Mouse (Mus musculus) CD4-positive, CD25-positive, alpha-beta regulatory T cell, adult 4 months (primary cell): ENCODE results near the gene Ugt2a2. TPM values are rescaled to one million over a fixed set of nuclear protein-coding genes. Genes with fewer than 3 reads are reported as not detected.
"Not testable (repeated sequence)": the region's sequence is repeated elsewhere in the genome, so short reads cannot be mapped to it uniquely, and the experiment has no call there.

Experiments
- ATAC-seq: one replicate; pipeline ENCODE4 v1.8.0; 2017
- polyA plus RNA-seq, 2 experiments: library from polyadenylated mRNA; unstranded; fragments of 100-300 nt; shearing (Covaris generic); gene quantifications; one replicate each; pipeline ENCODE4 v1.2.1; 2017

Ugt2a2 gene
- polyA plus RNA-seq = not detected

DNA sequence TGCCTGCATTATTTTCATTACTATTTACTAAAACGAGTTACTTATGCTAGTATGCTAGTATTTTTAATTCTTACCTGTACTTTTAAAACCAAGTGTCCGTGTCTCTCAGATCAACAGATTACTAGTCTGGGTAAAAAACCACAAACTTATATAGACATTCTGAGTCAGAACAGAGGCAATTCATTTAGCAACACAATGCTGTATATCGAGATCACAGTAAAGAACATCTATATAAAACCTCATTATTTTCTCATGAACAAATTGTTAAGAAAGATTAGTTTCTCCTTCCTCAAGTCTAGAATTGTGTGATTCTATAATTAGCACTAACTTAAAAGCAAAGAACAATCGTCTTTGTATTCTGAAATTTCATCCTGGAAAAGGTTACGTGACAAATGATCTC, at the start of gene Ugt2a2:
Gene Ugt2a2 (minus strand): TSS at position 101 of the 400 bp plus-strand sequence.
- ATAC-seq = no peak

DNA sequence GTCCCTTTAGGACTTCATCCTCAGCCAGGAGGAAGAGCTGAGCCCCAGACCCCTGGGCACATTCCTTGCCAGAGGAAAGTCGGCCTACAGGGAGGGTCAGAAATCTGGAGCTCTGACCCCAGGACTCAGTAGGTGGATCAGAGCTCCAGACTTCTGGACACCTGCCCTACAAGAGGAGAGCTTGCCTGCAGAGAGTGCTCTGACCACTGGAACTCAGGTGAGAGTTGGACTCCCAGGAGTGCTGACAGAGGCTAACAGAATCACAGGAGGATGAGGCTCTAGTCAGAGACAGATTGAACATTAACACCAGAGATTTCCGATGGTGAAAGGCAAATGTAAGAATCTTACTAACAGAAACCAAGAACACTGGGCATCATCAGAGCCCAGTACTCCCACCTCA, 41.5 kb upstream of the Ugt2a2 start:
- ATAC-seq = not testable (repeated sequence)

DNA sequence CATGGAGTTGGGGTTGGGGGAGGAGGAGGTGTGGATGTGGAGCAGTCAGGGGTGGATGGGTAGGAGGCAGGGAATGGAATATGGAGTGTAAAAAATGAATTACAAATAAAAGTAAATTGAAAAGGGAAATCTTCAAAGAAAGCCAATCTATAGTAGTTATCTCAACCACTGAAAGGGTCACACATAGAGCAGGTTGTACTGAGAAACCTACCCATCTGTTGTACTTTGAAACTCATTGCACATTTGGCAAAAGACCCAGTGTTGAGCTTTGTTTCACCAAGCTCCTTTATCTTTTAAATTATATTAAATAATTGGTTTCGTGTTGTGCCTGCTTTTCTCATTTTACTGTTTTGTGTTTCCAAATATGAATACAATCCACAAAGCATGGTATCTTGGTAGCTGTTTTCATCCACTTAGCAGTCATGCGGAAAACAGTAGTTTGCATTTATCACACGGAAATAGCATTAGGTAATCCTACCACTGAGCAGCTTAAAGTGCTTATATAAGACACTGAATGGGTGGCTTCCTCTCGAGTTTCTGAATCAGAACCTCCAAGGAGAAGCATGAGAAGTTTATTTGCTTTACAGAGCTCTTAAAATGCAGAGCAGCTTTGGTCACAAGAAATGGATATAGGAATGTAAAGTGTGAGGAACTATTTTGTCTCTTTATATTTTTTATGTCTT, 23.9 kb upstream of the Ugt2a2 start:
- no peak for ATAC-seq

DNA sequence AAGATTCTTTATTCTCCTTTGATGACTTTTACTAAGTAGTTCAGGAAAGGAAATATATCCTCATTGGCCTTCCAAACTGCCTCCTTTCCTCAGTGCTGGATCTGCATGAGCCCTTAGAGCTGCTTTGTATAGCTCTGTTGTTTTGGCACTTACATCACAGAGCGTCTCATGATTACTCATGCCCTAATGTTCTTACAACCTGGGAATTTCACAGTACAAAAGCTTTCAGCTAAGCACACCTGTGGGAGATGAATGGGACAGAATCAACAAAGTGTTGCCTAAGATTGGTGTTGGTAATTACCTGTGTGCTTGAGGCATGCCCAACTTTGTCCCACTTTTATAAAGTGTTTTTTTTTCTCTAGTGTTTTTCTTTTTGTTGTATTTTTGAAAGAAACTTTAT, 20.6 kb upstream of the Ugt2a2 start:
- ATAC-seq = no peak

DNA sequence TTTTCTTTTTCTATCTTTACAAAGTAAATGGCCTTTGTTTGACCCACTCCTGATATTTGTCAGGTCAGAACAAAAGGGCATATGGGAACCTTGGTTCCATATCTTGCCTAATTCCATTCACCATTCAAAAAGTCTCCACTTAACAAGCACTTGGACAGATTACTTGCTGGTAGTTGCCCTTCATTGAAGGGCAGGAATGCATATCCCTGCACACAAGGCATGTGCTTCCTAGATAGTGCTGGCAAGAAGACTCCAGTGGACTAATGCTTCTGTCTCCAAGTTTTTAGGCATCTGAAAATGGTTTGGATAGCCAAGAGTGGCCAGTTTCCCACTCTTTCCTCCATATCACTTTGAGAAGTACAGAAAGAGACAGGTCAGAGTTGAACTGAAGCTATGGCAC, 17.3 kb upstream of the Ugt2a2 start:
- ATAC-seq = no peak

DNA sequence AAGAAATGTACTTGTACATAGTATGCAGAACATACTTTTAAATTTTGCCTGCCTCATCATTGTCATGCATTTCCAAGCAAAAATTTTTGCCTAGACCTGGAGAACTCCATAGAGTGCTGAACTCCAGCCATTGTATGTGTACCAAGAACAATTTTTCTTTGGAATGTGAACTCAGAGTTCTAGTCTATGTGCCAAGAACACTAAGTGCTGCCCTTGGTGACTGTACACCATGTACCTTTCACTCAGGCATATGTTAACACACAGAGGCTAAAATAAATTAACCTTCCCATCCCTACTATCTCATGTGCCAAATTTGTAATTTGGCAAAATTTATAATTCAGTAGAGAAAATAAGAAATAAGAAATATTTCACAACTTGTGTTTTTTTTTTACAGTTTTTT, 16.9 kb upstream of the Ugt2a2 start:
- no peak for ATAC-seq

DNA sequence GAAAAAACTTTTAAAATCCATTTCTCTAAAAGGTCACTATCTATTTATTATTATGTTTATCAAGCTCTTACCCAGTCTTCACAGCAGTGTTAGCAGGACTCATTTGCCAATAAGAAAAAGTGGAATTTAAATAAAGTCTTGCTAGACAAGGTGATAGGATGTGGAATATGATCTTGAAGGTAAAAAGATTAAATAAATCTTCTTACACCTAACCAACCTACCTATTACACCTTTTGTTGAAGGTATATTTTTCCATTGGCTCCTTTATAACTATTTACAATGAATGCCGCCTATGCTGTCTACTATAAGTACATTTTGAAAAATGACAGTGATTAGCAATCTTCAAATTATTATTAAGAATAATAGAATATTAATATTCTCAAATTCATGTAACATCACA, 8.7 kb upstream of the Ugt2a2 start, which contains the start of gene Ugt2a1:
Gene Ugt2a1 (minus strand): TSS at position 101 of the 400 bp plus-strand sequence.
- no peak for ATAC-seq

DNA sequence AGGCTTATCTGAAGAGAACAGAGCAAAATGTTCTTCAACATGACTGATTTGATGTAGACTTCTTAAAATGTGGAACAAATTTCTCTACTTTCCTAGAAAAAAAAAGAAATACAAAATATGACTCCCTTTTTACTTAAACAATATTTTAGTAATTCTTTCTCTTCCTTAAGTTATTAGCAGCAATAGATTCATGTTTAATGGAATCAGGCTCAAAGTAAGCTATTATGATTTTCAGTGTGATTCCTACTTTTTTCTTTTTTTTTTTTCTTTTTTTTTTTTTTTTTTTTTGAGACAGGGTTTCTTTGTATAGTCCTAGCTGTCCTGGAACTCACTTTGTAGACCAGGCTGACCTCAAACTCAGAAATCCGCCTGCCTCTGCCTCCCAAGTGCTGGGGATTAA, 4.6 kb upstream of the Ugt2a2 start, which contains the start of gene Gm43638:
Gene Gm43638 (minus strand): TSS at position 101 of the 400 bp plus-strand sequence.
- not testable (repeated sequence) for ATAC-seq

DNA sequence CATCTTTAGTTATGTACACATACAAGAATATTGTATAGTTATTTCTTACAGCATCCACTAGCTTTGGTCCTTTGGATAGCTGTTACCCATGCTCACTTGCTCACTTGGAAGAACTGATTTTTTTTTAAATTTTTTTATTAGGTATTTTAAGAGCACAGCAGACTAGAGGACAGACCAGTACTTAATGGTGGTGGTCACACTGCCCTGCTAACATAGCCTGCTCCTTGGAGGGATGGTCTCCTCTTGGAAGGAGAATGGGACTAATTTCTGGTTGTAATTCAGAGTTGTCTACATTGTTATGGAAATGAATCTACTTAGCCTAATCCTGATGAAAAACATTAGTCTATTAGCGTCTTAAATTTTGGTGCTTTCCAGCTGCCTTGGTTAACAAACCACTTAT, 23.2 kb downstream of the Ugt2a2 start:
- ATAC-seq = no peak

DNA sequence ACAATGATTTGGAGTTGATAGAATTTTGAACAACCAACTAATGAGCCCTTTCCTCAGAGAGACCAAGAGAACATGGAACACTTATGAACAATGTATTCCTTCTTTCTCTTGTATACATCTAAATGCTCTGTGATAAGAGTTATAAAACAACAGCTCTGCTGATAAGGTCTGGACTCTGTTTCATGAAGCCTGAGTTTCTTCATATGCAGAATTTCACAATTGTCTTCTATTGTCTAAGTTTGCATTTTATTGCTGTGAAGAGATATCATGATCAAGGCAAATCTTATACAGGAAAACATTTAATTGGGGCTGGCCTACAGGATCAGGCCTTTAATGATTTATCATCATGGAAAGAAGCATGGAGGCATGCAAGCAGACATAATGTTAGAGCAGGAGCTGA, 24.4 kb downstream of the Ugt2a2 start:
- no peak for ATAC-seq

DNA sequence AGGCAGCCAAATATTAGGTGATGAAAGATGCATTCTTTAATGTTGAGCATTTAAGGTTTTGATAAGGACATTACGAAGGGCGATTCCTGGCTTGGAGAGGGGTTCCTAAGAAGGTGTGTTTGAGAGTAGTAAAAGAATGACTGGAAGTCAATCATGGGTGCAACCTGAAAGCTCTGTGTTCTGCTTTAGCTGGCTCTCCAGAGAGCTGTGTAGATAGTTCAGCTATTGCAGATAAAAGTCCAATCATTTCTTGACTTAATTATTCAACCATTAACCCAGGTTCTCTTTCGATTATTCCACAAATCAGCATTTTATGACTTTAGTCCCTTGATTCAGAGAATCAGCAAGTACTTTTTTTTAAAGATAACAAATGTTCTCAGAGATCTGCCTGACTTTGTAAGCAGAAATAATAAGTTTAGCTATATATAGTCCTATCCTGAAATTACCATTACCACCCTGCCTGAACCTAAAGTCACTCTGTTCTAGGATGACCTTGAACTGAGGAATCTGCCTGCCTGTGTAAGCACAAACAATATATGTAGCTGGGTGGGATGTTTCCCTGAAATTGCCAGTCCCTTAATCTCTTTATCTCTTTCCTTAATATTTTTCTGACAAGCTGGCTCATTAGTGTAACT, 25.7 kb downstream of the Ugt2a2 start:
- no peak for ATAC-seq

DNA sequence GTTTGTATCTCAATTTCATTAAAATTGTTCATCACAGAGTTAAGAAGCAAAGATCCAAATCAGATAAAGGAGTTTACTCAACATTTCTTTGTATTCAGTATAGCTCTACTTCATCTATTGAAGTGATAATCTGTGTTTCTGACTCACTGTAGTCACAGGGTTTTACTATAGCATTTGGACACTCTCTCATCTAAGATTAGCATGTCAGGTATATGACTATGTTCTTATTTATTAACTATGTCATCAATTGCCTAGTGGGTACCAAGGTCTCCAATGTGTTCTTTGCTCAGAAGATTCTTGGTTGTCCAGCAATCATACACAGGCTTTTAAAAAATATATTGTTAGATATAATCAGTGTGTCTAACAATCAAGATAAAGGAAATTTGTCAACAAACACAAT, 26.5 kb downstream of the Ugt2a2 start:
- no peak for ATAC-seq

DNA sequence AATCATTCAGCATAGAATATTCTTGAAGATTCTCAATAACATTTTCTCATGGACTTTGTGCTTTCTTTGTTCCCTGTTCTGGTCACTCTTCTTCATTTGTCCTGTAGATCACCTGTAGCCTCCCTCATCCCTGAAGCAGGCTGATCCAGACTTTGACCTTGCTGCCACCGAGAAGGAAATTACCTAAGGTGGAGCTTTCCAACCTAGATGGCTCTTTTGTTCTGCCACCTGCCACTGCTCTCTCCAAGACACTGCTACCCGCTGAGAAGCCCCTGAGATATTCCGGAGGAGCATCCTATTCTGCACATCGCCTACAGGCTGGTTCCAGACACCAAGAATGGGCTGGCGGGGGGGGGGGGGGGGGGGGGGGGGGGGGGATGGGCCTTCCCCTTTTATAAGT, 29.5 kb downstream of the Ugt2a2 start:
- not testable (repeated sequence) for ATAC-seq

DNA sequence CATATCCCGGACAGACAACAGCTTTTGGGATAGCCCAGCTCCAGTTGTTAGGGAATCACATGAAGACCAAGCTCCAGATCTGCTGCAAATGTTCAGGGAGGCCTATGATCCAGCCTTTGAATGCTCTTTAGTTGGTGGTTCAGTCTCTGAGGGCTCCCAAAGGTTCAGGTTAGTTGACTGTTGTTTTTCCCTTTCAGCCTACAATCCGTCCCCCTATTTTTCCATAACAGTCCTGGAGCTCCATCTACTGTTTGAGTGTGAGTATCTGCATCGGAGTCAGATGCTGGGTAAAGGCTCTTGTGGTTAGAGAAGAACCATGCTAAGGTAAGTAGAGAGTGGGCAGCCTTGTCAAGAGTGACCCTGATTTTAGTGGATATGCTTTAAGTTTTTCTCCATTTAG, 45.8 kb downstream of the Ugt2a2 start:
- no peak for ATAC-seq

DNA sequence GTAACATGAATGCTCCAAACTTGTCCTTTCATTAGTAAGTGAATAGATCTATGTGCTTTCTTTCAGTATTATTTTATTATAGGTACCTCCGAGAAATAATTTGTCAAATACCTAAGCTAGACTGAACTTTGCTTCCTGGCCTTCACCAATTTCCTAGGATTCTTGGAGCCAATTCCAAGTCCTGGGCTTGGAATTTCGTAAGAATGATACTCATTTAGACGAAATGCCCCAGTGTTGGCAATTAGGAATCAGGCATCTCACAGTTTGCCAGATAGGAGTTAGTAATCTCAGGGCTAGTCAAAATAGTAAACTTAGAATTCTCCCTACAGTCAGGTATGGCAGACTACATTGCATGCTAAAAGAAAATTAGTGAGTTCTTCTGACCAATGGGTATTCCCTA, 56.4 kb downstream of the Ugt2a2 start:
- no peak for ATAC-seq

DNA sequence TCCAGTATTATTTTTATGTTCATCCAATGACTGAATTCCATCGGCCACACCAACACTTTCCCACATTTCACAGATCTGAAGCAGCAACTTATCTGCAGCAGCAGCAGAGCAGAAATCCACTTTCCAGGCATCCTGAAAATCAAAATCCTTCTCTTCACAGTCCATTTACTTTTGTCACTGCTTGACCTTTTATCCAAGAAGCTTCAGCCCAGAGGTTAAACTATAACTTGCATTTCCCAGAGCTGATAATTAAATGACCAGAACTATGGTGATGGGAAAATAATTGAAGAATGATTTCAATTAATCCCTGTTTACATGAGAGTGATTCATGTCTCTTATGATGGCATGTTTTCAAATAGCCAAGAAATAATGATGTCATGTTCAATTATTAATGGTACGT, 58.0 kb downstream of the Ugt2a2 start, which contains the start of gene Ugt2b38:
Gene Ugt2b38 (minus strand): TSS at position 163 of the 400 bp plus-strand sequence.
- not testable (repeated sequence) for ATAC-seq

Other genes starting within 250 kb of the Ugt2a2 start
- gene Ugt2b37, start 227.5 kb downstream of the Ugt2a2 start, polyA plus RNA-seq = under 1 TPM in 1 of 2 experiments, not detected in 1; 0.23 TPM
- not detected for gene Ugt2a3, start 145.1 kb downstream of the Ugt2a2 start, polyA plus RNA-seq
- gene Ugt2b38, start 58.1 kb downstream of the Ugt2a2 start, polyA plus RNA-seq = not detected
- gene Gm43638, start 4.5 kb upstream of the Ugt2a2 start, polyA plus RNA-seq = not detected
- gene Ugt2a1, start 8.6 kb upstream of the Ugt2a2 start, polyA plus RNA-seq = not detected
- gene Sult1b1, start 55.9 kb upstream of the Ugt2a2 start, polyA plus RNA-seq = not detected
- not detected for gene Sult1d1, start 86.8 kb upstream of the Ugt2a2 start, polyA plus RNA-seq
- gene Sult1e1, start 109.3 kb upstream of the Ugt2a2 start, polyA plus RNA-seq = not detected
- gene Csn1s1, start 183.9 kb upstream of the Ugt2a2 start, polyA plus RNA-seq = not detected
- not detected for gene Csn2, start 217.4 kb upstream of the Ugt2a2 start, polyA plus RNA-seq